Mouse (Mus musculus) left cerebral cortex, adult 8-10 months (tissue): ENCODE measurements at regions not wholly inside any gene's neighbourhood (a gene's known extent, or its start where the extent isn't known, plus 50 kb on each side); places are given as distances from the start of the nearest gene placed in this dataset.

Experiments
- DNase-seq, 2 experiments: peaks; one replicate each; pipeline ENCODE4 v3.0.0; 2022; ENCODE audit warnings: low spot score in 2 of 2

DNA sequence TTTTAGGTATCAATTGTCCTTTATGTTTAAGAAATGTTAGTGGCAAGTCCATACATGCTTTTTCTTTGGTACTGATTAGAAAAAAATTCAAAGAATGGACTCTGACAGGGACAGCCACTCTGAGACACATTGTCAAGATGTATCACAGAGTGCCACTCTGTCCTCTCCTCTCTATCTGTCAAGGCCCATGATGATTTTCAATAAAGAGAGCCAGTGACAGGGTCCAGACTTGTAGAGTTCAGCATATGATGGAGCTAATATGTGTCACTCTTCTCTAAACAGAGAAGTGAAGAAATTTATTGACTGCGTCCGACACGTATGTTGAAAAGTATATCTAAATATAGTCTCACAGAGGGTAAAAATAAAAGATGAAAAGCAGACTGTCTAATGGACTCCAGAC, 672.2 kb upstream of the 4930452B06Rik start:
- no peak for DNase-seq

DNA sequence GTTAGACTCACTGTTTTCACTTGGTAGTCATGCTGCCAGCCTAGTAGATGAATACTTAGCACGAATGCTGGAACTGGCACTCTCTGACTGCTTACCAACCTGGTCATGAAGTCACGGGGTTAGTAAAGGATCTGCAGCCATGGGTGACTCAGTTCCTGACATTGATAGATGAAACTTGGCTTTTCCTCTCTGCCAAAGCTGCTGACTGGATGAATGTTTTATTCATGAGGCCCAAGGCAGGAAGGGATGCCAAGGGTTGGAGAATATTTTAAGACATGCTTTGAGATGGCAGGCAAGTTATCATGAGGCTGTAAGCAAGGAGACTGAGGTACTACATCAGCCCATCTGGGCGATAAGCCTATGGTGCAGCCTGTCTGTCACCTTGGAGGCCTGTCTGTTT, 671.1 kb upstream of the 4930452B06Rik start:
- DNase-seq: no peak

DNA sequence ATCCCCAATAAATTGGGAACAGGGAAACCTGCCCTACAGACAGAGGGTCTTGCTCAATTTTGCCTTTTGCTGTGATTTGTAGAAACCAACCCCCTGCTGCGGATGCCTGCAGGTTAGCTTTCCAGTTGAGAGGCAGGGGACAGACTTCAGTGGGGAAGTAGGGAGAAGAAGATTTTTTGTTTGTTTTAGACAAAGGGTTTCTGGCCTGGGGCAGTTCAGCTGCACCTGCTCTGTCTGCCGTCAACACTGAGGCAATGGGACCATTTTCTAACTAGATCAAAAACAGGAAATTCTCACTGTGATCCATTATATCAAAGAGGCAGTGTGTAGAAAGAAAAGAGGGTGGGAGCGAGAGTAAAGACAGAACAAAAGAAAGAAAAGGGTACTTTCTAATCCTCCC, 665.6 kb upstream of the 4930452B06Rik start:
- no peak for DNase-seq

DNA sequence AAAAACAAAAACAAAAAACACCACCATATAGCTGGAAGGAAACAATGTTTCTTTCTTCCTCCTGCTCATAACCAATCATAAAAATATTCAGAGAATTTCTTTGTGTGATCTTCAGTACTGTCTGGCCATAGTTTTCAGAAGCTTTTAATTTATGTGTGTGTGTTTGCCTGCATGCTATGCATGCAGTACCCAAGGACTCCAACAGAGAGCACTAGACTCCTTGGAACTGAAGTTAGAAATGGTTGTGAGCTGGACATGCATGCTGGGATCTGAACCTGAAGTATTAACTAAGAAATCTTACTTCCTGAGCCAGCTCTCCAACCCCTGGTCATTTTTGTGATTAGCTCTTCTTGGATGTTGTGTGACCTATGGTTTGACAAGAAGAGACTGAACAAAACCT, 664.7 kb upstream of the 4930452B06Rik start:
- DNase-seq: no peak

DNA sequence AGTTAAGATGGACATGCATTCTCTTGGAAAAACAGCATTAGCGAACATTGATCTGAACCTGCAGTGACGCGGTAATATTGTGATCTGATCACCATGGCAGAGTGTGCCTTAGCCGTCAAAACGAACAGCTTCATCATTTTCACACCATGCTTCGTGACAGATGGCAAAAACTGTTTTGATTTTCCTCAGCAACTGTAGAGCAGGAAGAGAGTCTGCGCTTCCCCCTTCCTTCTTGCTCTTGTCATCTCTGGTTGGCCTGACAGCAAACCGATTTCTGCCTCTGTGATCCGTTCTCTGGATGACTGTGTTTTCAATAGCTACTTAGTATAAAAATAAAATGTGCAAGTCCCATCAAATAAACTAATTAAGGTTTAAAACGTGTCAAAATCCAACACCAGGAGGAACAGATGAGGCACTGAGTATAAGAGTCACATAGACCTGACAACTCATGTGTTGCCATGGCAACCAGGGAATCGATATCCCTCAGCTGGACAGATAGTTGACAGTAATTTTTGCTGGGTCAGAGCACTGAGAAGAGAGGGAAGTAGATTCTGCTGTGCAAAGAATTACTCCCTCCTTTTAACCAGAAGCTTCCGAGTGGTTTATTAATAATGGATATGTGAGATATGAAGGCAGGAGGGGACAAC, 663.9 kb upstream of the 4930452B06Rik start:
- DNase-seq: peak in 1 of 2 experiments; percentile 8

DNA sequence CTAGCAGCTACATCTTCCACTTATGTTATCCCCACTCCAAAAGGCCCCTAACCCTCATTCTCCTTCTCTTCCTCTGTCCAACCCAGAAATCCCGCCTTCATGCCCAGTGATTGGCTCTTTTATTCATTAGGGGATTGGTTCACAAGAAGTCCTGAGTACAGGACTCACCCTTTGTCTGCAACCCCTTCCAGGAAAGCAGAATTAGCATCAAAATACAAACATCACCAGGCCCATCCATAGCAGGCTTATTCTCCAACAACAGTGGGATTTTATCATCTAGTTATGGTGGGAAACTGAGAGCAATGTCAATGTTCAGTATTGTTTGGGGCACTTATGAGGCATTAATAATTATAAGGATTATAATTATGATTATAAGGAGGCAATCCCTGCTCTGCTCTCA, 661.3 kb upstream of the 4930452B06Rik start:
- no peak for DNase-seq

DNA sequence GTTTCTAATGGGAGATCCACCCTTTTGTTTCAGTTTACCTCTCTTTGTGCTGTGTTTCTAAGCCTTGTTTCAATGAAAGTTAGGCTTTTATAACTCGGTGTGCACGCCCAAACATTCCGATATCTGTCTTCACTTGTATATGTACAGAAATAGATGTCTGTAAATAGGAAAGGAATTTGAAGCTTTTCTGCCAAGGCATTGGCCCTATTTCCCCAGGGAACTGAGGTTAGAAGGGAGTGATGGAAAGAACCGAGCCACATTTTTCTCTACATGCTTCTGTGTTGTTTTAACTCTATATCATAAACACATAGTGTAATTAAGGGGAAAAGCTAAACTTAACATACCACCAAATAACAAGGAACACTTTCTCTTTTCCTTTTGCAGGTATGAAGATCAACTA, 653.8 kb upstream of the 4930452B06Rik start:
- DNase-seq: no peak

DNA sequence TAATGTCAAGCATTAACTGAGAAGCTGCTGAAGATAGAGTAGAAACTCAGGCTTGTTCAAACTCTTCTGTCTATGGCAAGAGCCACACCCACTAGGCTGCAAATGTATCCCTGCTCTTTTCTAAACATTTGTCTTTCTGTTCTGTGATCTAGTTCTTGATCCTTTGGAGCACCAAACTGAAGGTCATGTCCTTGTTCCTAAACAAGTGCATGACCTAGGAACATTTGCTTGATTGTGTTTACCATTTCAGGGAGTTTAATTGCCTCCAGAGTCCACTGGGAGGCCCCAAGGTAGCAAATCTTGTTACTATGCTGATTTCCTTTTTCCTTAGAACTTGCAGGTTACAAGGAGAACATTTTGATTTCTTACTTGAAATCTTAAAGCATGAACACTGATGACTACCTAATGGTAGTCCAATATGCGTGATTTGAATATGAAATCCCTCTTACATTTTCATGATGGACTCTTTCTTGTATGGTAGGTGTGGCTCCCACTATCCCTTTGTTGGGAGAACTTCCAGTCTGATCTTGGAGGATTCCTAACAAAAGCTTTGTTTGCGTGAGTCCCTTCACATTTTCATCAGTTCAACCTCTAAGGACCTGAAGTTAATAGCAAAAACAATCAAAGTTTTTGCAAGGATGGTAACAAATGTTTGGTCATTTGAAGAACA, 652.9 kb upstream of the 4930452B06Rik start:
- no peak for DNase-seq

DNA sequence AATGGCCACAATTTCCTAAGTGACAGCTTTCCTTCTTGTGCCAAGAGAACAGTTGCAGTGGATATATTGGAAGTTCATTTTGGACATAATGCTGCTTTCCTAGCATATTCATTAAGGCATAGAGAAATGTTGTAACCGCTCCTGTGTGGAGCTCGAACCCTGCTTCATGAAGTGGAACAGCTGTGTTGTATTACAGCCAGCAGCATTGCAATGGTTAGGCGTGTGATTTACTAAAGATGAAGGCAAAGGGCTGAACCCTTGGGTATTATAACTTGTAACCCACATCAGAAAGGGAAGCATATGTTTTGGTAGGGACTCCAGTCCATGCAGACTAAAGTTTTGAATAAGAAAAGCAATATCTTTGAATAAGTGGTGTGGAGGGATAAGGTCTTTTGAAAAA, 649.2 kb upstream of the 4930452B06Rik start:
- no peak for DNase-seq

DNA sequence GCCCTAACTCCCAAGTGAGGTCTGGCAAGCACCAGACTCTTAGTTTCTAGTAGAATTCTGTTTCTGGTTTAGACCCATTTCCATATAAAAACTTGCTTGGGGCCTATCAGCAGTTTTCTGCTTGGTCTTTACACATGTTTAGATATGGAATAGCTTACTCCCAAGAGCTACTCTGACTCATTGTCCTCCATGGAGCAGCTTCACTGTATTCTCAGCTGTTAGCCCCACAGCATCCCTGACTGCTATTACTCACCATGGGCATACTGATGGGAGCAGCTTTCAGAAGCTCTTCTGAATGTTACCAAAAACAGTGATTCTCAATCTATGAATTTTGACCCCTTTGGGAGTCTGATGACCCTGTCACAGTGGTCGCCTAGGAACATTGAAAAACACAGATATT, 630.1 kb upstream of the 4930452B06Rik start:
- no peak for DNase-seq

DNA sequence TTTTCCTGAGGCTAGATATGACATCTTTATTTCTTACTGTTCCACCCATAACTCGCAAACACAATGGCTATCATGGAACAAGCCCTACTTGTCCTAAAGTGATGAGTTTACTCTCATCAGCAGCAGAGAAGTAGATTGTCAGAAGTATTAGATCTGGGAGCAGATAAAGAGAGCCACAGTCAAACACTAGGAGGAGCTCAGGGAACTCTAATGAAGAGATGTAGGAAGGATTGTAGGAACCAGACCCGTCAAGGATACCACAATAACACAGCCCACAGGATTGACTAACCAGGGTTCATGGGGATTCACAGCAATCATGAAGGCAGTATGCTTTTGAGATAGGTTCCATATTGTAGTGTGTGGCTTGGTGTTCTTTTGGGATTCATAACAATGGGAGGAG, 628.5 kb upstream of the 4930452B06Rik start:
- DNase-seq: no peak

DNA sequence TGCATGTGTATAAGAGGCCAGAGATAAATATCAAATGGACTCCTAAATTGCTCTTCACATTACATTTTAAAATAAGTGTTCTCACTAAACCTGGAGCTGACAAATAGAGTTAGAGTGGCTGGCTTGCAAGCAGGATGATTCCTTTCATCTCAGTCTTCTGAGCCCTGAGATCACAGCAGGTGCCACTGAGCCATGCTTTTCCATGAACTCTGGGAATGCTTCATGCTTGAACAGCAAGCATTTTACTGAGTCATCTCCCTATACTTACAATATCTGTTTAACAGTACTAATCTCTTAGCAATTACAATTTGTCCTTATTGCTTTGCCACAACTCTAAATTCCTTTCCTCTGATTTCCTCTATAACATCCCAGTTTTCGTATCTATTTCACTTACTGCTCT, 622.1 kb upstream of the 4930452B06Rik start:
- no peak for DNase-seq

DNA sequence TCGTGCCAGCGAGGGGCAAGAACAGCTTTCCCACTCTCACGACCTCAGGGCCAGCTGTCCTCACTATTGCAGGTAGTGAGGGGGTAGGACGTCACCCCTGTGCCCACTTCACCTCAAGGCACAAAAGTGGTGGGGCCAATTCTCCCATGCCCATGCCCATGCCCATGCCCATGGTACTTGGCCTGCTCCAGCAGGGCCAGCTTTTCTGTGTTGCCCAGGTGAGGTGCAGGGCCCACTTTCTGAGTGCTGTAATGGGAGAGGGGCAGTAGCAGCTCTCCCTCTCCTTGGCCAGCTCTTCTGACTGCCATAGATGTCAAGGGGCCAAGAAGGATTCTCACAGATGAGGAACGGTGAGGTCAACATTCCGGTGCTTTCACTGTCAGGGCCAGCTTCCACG, 619.6 kb upstream of the 4930452B06Rik start:
- DNase-seq: no peak

DNA sequence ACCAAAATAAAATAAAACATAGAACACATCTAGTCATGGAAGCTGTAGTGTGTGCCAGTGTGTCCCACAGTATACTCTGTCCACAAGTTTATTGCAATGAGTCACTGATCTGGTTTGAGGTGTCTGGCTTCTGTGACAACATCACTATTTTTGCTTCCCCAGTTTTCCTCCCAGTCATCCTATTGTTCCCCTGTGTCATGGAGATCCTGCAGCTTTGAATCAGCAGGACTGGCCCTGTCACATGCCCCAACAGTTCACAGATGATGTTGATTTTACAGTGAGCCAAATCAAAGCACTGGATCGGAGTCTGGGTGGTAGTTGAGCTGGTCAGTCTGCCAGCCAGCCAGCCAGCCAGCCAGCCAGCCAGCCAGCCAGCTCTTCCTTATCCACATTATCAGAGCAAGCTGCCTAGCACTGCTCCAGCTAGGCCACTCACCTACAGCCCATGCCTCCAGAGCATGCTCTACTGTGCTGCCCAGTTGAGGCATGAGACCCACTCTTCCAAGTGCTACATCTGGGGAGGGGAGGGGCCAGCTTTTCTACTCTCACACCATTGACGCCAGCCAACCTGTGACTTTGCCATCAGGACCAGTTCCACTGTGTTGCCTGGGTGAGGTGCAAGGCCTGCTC, 619.1 kb upstream of the 4930452B06Rik start:
- DNase-seq: no peak

DNA sequence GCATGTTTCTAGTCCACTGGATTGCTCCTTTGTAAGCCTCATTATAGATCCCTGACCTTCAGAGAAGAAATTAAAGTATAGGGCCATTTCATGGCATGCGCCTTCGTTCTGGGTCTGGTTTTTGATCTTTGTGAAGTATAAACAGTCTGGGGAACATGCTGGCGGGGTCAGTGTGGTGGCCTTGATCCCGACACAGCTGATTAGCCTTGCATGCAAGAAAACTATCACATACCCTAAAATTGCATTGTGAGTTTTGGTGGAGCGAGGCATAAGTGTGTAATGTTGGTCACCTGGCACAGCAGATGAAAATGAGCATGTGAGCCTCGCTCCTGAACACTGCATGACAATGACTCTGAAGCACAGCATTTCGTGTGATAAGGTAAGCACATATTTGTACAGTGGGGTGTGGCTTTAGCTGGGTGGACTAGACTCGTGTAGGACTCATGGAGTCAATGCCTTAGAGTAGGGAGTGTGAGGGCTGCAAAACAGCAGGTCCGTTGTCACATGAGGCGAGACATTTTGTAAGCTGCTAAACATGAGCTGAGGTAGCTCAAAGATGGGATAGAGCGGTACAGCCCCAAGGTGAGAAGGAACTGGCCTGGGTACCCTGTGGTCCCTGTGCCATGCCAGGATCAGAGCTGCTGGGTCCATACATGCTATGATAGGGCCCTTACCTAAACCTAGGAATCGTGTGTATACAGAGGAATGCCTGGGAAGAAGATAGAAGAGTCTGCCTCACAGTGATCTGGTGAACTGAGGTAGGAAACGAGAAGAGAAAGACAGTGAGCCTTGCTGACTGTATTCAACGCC, 601.4 kb upstream of the 4930452B06Rik start:
- no peak for DNase-seq

DNA sequence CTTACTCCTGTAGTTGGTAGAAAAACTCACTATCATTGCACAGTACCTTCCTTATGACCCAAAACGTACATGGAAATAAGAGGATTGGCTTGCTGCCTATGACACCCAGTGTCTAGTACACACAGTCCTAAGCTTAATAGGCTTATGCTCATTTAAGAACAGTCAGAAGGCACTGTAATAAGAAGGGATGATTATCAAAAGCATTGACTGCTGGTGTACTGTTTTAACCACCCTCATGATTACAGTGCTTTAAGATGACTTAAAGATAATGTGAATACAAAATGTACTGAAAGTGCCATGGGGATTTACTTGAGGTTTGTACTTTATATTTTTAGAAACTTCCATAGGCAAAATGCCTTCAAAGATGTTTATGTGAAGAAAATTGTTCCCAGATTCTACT, 586.0 kb upstream of the 4930452B06Rik start:
- no peak for DNase-seq

DNA sequence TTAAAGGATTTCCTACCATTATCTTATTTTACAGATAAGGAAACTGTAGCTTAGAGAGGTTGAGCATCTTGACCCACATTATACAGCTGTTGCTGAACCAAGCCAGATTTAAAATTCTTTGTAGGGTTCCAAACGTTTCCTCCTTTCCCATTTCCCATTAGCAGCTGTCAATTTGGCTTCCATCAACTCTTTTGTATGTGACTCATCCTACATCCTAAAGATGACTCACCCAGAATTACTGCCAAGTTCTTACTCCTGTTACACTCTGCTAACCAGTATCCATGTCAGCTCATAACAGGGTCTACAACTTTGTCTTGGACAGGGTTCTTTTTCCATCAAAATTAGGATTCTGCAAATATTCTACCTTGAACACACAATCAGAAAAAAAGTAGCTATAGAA, 579.2 kb upstream of the 4930452B06Rik start:
- no peak for DNase-seq

DNA sequence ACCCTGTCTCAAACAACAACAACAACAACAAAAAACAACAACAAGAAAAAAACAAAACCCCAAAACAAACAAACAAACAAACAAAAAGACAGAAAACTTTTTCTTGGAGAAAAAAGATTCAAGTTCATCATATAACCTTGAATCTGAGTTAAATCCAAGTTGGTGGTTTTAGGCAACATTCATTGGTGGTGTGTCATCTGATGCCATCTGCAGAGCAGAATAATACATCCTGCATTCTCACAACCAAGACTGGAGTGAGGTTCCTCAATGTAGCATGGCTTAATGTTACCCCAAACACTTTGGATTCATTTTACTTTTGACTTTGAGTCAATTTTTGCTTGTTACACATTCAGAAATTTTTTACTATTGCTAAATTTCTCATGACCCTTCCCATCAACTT, 577.3 kb upstream of the 4930452B06Rik start:
- no peak for DNase-seq

DNA sequence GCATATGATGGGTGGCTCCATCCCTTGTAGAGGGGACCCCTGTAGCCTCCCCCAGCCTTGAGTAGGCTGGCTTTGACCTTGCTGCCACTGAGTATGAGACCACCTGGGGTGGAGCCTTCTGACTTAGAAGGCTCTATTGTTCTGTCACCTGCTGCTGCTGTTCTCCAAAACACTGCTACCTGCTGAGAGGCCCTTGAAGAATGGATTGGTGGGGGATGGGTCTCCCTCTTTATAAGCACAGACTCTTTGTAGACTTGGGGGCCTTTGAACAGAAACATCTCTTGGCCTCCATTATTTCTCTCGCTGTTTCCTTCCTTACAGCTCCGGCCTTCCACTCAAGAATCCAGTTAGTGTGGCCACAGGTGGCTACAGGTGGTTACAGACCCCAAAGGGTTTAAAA, 576.1 kb upstream of the 4930452B06Rik start:
- DNase-seq: no peak

DNA sequence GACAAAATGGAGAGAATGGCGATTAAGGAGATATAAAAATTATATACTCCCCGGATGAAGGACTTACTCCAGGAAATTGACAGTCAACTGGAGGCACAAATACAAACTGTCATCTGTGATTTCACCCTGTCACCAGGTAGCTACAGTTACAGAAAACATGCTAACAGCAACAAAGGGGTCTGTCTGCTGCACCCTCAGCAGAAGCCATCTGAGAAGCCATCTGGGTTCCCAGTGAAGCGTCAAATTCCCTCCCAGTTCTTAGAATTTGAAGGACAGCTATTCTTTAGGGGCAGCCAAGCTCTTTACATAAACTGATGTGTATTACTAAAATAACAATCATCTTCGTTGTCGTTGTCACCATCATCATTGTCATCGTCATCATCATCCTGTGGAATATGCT, 561.6 kb upstream of the 4930452B06Rik start:
- no peak for DNase-seq

DNA sequence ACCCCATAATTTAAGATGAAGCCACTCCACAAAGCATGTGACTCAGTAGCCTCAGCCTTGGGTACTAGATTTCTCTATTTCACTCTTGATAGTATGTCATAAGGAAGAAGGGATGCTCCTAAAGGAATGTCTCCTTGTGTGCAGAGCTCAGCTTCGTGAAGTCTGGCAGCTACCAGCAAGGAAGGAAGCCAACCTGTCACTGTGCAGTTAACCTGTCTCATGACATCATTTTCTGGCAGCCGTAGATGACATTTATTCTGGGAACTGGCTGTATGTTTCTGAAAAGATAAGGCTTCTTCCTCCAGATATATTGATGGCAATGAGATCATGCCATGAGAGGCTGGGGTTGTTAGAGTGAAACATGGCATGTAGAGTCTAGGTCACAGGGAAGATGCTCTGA, 534.2 kb upstream of the 4930452B06Rik start:
- DNase-seq: no peak

DNA sequence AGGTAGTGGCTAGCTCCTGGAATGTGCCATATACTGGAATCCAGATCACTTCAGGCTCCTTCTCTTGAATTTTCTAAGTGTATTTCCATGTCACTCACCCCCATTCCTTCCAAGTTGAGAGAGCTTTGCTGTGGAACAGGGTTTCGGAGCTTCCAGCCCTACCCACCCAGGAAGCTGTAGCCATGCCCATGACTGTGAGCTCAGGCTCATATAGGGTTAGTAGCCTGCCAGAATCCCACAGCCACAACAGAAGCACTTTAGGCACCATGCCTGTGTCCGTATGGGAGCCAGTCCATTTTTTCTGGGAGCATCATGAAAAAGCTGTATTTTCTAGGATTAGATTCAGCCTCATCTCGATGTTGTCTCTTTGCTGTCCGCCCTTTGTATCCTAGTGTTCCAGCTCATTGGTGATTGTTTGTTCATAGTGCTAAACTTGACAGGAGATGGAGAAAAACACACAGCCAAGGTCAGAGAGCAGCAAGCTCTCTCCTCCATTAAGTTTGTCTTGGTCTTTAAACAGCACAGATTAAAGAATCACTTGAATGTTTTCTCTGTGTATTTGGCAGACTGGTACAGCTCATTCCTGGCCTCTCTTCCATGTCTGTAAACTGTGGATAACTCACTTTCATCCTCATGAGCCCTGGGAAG, 526.2 kb upstream of the 4930452B06Rik start:
- DNase-seq: no peak
